Mouse (Mus musculus): Measurements from ENCODE around the gene Rcc2. TPM values are rescaled to one million over a fixed set of nuclear protein-coding genes. Genes with fewer than 3 reads are reported as not detected.
A peak's percentile ranks its signal among the peaks of the same experiment; 100 is the strongest.

Rcc2 gene
- total RNA-seq, 2 experiments from 2014 or later, result 98.2 to 106 TPM

DNA sequence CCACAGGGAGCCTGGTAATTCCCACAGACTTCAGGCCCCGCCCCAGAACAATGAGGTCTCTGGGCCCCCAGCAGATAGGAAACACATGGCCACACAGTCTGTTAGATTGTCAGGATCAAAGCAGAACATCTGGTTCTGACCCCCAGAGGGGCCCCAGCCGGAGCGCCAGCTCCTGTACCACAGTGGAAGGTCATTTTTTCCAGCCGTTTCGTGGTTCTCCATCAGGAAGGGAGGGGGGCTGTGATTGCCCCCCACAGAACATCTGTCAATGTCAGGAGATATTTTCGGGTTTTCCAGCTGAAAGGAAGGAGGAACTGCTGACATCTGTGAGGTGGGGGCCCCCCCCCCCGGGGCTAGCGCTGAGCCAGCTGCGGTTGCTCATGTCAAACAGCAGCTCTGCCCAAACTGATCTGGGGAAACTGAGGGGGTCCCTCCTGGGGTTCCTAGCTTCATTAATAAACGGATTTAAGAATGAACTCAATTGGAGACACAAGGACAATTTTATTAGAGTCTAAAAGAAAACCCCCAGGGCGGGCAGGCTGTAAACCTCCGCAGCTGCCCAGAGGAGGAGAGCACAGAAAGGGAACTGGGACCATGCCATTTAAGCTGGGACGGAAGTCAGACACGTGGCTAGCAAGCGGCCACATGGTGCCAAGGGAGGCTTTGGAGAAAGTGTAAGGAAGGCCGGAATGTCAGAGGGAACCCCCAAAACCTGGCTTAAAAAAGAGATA lies 16.0 kb upstream of the Rcc2 start:
- no peak for DNase-seq (ENCODE audit: low spot score in 2 of 2)

DNA sequence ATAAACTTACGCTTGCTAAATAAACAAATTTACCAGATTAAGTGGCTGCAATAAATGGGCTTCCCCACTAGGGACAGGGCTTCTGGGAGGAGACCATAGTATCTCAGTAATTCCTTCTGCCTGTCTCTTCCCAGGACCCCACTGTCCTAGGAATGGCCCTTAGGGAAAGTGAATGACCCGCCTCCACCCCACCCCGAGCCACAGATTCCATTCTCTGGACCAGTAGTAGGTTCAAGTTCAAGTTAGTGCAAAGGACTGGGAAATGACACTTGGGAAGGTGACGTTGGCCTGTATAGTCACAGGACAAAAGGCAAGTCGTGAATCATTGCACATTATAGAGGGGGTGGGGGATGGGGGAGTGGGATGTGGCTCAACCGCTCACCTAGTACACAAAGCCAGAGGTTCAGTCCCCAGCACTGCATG lies 15.4 kb upstream of the Rcc2 start:
- DNase-seq (ENCODE audit: low spot score in 2 of 2), result no peak

DNA sequence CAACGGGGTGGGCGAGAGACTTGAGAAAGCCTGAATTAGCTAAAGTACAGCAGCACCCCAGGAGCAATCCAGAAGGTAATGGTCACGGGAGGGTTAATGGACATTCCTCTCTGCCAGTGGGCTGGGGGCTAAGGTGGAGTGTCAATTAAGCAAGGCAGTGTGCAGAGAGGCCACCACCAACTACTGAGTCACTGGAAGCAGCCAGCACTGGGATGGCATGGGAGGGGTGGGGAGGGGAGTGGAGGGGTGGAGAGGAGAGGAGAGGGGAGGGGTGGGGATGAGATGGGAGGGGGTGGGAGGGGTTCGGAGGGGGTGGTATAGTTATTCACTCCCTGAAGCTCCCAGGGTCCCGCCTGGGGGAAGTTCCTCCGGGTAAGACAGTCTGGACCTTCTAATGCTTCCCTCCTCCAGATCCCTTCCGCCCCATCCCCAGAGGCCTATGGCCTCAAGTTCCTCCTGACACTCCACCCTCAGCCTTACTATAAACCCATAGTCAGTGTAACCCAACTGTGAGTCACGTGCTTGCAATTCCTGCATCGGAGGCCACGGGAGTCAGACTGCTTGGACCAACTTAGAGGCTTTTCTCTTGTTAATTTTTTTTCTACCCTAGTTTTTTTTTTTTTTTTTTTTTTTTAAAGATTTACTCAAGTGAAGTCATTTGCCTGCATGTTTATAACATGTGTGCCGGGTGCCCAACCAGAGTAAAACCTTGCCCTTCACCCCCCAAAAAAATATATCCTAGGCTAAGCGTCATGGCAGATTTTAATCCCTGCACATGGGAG lies 12.1 kb upstream of the Rcc2 start:
- no peak for DNase-seq (ENCODE audit: low spot score in 2 of 2)

DNA sequence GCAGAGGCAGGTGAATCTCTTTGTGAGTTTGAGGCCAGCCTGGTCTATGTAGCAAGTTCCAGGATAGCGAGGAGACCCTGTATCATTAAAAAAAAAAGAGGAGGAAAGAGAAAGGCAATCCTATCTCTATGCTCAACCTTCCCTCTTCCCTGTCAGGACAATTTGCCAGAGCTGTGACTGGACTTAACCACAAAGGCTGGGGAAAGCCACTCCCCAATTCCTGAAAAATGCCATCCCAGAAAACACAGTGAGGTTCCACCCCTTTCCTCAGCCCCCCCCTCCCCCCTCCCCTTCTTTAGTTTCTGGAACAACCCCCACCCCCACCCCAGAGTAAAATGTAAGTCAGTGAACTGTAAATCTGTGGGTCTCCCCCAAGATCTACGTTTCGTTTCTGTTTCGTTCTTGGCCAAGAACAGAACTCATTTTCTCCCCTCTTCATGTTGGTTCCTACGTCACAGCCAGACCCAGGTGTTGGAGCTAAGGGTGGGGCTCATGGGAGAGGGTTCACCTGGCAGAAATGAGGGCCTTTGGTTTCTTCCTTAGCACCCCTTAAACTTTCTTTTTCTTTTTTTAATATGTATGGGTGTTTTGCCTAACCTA lies 11.4 kb upstream of the Rcc2 start:
- DNase-seq (ENCODE audit: low spot score in 2 of 2), result no peak

DNA sequence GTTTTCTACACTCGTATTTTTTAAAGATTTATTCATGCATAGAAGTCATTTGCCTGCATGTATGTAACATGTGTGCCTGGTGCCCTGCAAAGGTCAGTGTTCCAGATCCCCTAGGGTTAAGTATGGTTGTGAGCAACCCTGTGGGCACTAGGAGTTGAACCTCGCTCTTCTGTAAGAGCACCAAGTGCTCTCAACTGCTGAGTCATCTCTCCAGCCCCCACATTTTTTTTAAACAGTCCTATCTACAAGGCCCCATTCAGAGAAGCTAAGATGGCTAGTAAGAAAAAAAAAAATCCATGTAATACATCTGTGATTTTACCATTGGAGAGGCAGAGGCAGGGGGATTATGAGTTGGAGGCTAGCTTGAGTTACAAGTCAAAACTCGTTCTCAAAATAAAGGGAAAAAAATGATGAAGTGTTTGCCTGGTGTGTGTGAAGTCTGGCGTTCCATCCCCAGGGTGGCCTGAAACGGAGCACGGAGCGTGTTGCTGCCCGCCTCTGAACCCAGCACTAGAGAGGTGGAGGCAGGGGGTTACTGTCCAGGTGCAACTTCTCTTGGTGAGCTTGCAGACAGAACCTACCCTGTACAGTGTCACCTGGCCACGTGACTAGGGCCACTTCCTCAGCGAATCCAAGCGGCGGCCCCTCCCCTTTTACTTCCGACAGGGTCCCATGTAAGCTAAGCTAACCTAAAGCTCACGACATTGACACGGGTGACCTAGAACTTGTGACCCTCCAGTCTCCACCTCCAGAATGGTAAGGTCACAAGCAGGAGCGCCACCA lies 10.3 kb upstream of the Rcc2 start:
- no peak for DNase-seq (ENCODE audit: low spot score in 2 of 2)

DNA sequence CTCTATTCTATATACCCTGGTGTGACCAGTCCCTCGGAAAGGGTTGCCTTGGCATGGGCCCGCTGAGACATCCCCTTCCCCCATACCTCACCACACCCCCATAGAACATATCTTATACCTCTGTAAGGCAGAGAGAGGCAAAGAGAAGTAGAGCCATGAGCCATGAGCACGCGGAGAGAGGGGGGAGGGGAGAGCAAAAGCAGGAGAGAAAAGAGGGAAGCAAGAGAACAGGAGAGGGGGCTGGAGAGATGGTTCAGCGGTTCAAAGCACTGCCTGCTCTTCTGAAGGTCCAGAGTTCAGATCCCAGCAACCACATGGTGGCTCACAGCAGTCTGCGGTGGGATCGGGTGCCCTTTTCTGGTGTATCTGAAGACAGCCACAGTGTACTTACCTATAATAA lies 8.9 kb upstream of the Rcc2 start:
- no peak for DNase-seq (ENCODE audit: low spot score in 2 of 2)

DNA sequence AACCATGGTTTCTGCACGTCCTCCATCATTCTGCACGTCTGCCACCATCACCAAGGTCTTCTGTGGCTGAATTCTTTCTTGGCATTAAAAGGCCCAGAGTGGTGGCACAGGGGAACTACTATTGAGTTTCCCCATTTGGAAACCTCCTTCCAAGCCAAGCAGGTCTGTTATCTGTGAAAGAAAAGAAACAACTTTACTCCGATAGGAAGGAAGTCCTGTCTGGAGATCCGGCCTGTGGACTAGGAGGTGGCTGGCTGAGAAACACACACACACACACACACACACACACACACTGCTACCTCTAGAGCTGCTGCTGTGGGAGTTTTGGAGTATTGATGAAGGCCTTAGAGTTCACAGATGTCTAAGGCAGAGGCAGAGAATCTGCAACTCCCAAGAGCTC lies 6.8 kb upstream of the Rcc2 start:
- DNase-seq (ENCODE audit: low spot score in 2 of 2), result no peak

DNA sequence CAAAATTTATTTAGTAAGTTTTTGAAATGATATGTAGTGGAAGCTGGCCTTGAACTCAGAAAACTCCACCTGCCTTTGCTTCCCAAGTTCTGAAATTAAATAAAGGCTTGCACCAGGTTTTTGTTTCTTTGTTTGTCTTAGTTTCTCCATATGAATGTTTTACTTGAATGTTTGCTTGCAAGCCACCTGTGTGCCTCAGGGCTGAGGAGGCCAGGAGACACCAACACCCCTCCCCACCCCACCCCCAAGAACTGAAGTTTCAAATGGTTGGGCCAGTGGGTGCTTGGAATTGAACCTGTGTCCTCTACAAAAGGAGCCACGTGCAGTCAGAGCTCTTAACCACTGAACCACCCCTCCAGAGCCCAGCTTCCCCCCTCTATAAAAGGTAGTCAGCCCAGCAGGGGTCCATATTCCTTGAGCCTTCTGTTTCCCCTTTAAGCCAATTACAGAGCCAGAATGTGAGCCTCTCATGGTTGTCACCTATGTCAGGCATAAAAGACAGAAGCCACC lies 5.7 kb upstream of the Rcc2 start:
- DNase-seq (ENCODE audit: low spot score in 2 of 2), result no peak

DNA sequence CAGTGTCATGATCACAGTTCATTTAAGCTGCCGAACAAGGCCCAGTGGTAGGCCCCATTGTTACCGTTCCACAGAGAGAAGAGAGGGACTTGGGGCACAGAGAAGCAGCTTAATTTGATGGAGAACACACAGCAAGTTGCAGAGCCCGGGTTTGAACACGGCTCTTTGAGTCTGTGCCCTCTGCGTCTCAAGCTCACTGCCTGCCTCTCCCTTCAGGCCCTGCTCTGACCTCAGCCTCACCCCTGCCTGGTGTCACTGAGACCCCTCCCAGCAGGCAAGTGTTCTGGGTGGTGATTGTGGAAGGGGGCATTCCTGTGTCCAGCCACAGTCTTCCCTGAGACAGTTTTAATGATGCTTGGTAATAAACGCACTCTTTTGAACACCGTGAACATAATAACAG lies 5.2 kb upstream of the Rcc2 start:
- DNase-seq (ENCODE audit: low spot score in 2 of 2), result no peak

DNA sequence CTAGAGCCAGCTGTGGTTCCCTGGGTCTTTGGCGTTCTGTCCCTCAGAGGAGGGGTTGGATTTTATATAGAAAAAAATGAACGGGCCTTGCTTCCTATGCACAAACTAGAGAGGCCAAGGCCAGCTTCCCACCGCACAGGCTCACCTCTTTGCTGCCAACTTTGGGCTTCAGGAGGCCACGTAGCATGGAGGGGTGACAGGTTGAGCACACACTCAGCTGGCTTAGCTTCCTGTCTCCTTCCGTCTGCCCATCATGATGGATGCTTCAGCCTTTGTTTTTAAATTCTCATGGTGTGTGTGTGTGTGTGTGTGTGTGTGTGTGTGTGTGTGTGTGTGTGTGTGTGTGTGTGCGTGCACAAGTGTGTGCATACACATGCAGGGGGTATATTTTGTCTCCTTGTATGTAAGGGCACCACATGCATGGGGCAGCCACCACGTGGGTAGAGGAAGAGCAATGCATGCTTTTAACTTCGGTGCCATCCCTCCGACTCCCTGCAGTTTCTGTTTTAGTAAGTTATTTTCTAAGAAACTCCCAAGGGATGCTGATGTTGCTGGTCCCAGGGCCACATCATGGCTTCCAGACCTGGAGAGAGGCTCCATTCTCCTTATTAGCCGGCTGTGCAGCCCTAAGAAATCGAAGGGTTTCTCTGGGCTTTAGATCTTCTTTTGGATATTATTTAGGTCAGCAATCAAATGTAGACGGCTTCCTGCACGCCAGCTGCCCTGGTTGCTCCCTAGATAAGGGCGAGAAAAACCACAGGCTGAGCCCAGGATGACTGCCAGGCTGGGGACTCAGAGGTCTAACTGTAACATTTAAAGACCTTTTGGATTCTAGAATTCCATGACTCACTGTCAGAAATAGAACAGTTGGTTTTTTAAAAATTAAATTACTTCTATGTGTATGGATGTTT lies 4.4 kb upstream of the Rcc2 start:
- no peak for DNase-seq (ENCODE audit: low spot score in 2 of 2)

DNA sequence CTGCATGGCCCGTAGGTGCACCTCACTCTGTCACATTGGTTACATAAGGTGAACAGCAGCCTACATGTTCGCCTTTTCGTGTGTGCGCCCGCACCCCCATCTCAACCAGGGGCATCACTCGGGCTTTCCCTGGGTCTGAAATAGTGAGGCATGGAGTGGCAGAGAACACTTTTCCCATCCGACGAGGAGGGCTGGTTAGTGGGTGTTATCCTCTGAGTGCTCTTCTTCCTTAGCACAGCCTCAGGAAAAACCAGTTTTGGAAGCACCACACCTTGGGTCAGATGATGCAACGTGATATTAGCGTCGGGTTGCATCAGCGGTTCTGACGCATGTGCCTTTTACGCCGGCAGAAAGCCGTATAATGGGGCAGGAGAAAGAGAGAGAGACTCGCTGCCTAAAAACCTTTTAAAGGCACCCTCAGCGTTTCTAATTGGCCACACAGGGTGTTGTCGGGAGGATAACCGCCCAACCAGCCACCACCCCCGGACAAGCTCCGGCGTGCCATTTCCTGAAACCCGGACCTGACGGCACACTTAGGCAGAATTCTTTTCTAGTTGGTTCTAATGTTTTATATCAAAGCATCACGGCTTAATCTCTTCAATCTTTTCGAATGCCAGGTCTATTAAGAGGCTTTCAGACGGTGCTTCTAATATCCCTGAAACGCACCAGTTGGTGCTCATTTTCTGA lies 757 bp upstream of the Rcc2 start:
- peak in 1 of 2 experiments; percentile 42 for DNase-seq (ENCODE audit: low spot score in 2 of 2)

DNA sequence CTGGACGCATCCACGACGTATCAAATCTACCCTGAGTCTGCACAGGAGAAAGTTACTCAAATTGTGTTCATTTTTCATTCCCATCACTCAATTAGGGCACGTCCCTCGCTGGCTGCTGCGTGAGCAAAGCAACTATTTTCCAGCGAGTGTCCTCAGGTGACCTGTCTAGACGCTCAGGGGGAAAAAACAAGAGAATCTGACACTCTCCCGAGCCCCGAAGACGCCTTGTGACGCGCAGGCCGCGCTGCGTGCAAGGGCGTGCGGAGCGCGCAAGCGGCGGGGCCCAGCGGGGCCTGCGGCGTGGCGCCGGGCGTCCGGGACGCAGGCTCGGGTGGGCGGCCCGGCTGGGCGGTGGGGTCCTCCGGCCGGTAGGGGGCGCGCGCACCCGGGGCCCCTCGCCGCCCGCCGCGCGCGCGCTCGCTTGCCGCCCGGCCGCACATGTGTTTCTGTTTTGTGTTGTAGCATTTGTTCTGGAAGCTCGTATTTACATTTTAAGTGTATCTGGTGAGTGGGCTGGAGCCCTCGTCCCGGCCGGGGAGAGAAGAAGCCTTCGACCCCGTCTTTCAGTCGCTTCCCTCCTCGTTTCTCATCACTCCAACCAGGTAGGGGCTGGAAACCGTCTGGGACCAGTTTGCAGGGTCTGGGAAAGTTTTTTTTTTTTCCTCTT lies 841 bp downstream of the Rcc2 start:
- DNase-seq (ENCODE audit: low spot score in 2 of 2), result peak; percentile 59 to 68

DNA sequence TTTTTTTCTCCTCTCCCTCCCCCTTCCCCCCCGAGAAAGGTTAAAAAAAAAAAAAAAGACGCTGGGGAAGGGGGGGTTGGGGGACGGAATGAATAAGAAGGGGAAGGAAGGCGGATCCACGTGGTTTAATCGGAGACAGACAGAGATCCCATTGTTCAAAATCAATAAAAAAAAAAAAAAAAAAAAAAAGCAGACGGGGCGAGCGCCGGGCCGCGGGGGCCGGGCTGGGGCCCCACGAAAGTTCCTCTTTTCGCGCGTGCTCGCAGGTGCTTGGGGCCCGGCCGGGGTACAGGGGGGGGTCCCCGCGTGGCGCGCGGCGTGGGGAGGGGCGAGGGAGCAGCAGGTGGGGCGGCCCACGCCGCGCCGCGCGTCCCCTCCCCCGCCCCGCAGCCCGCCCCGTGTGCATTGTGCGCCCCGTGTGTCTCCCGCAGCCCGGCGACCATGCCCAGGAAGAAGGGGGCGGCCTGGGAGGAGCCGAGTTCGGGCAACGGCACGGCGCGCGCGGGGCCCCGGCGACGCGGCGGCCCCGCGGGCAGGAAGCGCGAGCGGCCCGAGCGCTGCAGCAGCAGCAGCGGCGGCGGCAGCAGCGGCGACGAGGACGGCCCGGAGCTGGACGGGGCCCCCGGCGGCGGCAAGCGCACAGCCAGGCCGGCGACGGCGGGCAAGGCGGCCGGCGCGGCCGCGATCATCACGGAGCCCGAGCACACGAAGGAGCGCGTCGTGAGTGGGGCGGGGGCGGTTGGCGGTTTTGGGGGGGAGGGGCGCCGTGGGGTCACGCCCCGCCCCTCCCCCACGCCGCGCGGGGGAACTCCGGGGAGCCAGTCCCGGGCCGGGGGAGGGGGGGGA lies 1.6 kb downstream of the Rcc2 start:
- no peak for DNase-seq (ENCODE audit: low spot score in 2 of 2)

DNA sequence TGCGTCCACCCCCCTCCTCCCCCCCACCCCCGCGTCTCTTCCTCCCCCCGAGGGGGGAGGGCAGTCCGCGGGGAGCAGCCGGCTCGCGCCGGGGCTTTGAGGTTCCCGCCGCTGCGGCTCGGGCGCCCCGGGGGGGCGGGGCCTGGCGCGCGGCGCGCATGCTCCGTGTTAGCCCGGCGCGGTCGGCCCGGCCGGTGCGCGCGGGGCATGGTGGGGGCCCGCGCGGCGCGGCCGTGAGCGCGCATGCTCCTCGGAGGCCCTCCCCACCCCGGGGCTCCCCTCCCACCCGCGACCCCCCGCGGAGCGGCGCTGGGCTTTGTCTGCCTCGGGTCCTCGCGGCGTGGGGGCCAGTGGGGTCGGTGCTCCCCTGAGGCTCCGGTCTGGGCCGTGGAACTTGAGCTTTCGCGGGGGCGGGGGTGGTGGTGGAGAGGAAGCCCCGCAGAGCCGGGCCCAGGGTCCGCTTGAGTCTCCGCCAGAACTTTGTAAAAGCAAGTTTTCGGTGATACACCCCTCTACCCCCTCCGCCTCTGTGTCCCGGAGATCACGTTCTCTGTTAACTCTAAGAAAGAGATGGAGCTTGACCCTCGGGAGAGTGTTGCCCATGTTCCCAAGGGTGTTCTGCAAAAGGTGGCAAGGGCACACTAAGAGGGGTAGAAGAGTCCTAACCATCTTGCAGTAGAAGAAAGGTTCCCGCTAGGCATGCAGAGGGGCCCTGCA lies 2.4 kb downstream of the Rcc2 start:
- peak; percentile 63 to 81 for DNase-seq (ENCODE audit: low spot score in 2 of 2)

DNA sequence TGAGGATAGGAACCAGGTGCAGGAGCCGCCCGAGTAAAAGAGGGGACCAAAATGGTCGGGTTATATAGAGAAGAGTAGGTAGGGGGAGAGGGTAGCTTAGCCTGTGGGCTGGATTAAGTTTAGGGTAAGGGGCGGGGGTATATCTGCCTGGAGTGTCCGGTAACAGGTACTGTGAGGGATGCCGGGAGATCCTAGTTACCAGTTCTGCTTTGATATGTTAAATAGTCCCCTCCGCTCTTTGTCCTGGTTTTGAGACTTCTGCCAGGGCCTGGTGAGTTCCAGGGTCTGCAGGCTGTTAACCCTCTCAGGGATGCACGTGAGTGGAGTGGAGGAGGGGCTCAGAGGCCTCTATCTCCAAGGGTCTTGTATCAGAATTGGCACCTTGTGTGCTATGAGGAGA lies 3.3 kb downstream of the Rcc2 start:
- DNase-seq (ENCODE audit: low spot score in 2 of 2), result no peak

DNA sequence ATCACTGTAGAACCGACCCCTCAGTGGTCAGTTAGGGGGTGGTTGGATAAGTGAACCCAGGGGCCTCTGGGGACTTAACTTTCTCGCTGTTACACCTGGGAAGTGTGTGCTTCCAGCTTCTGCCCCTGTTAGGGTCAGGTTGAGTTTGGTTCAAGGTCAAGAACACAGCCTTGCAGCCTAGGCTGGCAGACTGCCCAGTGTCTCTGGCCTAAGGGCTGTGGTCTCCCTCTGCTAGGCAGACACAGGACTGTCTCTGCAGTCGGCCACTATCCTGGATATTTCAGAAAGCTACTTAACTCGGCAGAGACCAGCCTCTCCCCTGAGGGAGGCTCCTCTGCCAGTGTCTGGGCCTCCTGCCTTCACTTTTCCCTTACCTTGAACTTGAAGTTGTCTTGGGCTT lies 3.8 kb downstream of the Rcc2 start:
- DNase-seq (ENCODE audit: low spot score in 2 of 2), result no peak

DNA sequence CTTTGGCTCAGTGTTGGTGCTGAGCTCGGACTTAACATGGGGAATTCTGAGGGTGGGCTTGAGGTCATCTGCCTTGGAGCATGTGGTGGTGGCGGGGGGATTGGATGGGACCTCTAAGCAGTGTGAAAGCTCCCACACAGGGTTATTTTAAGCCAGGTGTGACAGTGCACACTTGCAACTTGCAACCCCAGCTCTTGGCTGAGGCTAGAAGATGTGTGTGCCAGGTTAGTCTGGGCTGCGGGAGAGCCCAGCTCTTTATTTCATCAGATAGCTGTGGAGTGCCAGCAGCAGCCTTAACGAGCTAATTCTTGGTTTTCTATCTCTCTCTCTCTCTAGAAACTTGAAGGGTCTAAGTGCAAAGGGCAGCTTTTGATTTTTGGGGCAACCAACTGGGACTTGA lies 7.3 kb downstream of the Rcc2 start:
- no peak for DNase-seq (ENCODE audit: low spot score in 2 of 2)

Data from adrenal gland, postnatal 4 days (tissue).